Mouse (Mus musculus) left cerebral cortex, adult 11 months (tissue): ENCODE data around the gene Gstt3.
"Not testable (repeated sequence)": the region's sequence is repeated elsewhere in the genome, so short reads cannot be mapped to it uniquely, and the experiment has no call there.

ENCODE experiments used
- DNase-seq: peaks from one replicate; pipeline ENCODE4 v3.0.0; 2022; ENCODE audit warnings: low spot score

The Gstt3 gene

GRCm38 (mm10) chr10:75779206-75780174 is 1.7 kb downstream of the Gstt3 start:
- DNase-seq = no peak

- DNase-seq = no peak
Measured at GRCm38 (mm10) chr10:75777885-75778284, 3.3 kb downstream of the Gstt3 start.

GRCm38 (mm10) chr10:75776562-75776961 is 4.7 kb downstream of the Gstt3 start:
- DNase-seq = no peak

GRCm38 (mm10) chr10:75774587-75774986 is 6.6 kb downstream of the Gstt3 start:
- no peak for DNase-seq

- no peak for DNase-seq
Measured at GRCm38 (mm10) chr10:75774102-75774501, 7.1 kb downstream of the Gstt3 start.

- peak; percentile 84 for DNase-seq
Measured at GRCm38 (mm10) chr10:75772795-75773664, 8.2 kb downstream of the Gstt3 start, which contains the start of gene Ddt. Gene Ddt, minus strand, starts transcription at chr10:75773414.

GRCm38 (mm10) chr10:75767756-75768155 is 13.5 kb downstream of the Gstt3 start:
- DNase-seq = not testable (repeated sequence)

GRCm38 (mm10) chr10:75766856-75767255 is 14.4 kb downstream of the Gstt3 start:
- no peak for DNase-seq

GRCm38 (mm10) chr10:75764519-75765473 is 16.4 kb downstream of the Gstt3 start:
- DNase-seq = no peak

GRCm38 (mm10) chr10:75763682-75764518 is 17.3 kb downstream of the Gstt3 start, which contains the start of gene Cabin1:
Gene Cabin1, minus strand, starts transcription at chr10:75764341.
- peak; percentile 97 for DNase-seq

GRCm38 (mm10) chr10:75762413-75762812 is 18.8 kb downstream of the Gstt3 start:
- no peak for DNase-seq

- DNase-seq = no peak
Measured at GRCm38 (mm10) chr10:75760311-75760710, 20.9 kb downstream of the Gstt3 start.

GRCm38 (mm10) chr10:75756719-75757118 is 24.5 kb downstream of the Gstt3 start:
- no peak for DNase-seq

- peak; percentile 73 for DNase-seq
Measured at GRCm38 (mm10) chr10:75744017-75744416, 37.2 kb downstream of the Gstt3 start.

GRCm38 (mm10) chr10:75743369-75743768 is 37.8 kb downstream of the Gstt3 start:
- DNase-seq = peak; percentile 62

- no peak for DNase-seq
Measured at GRCm38 (mm10) chr10:75740866-75741265, 40.3 kb downstream of the Gstt3 start.

GRCm38 (mm10) chr10:75725449-75725848 is 55.8 kb downstream of the Gstt3 start:
- DNase-seq = no peak
